In genomic region chr2:61022411-61022810, GRCm38 (mm10) we compare ENCODE assay signal across 24 mouse cellular contexts. TPM values are rescaled to one million over a fixed set of nuclear protein-coding genes. Genes with fewer than 3 reads are reported as not detected.
DNase-seq lines count a peak whose midpoint lies in the region; ATAC-seq lines count a peak whose summit lies in the region.
"Had no signal": no experiment of that assay in that cellular context is flagged by ENCODE, and none has a peak within 500 bp of the region (broad histone marks: within the 10 kb centered on the region; RNA-seq: fewer than 3 reads in every experiment).

No protein-coding gene starts in this region.

- no peak for ATAC-seq in forebrain, embryonic 14.5 days
- no peak for ATAC-seq in forebrain, embryonic 12.5 days (ENCODE audit: low FRiP score)
- ATAC-seq in hindbrain, embryonic 11.5 days (ENCODE audit: low FRiP score): no peak
- ATAC-seq: intestine, postnatal 0 days; Patski had no signal

- H3K4me3 ChIP-seq in forebrain, embryonic 14.5 days (ENCODE audit: low read depth, low read length): no peak overlapping the region
- no peak overlapping the region for H3K4me3 ChIP-seq in forebrain, embryonic 12.5 days (replicated peaks)
- no peak overlapping the region for H3K4me3 ChIP-seq in hindbrain, embryonic 11.5 days (ENCODE audit: low read depth, low read length)
- H3K4me3 ChIP-seq: embryonic facial prominence, embryonic 13.5 days; heart, embryonic 10.5 days; limb, embryonic 10.5 days; liver, embryonic 15.5 days; lung, embryonic 15.5 days; neural tube, embryonic 15.5 days had no signal

- H3K27me3 ChIP-seq in forebrain, embryonic 14.5 days (replicated peaks; ENCODE audit: control insufficient read depth, insufficient read depth, low read length): no peaks in the 10 kb centered on the region
- H3K27me3 ChIP-seq in forebrain, embryonic 12.5 days: no peaks in the 10 kb centered on the region
- H3K27me3 ChIP-seq in hindbrain, embryonic 11.5 days (ENCODE audit: control insufficient read depth, insufficient read depth, low read length): no peaks in the 10 kb centered on the region
- H3K27me3 ChIP-seq: embryonic facial prominence, embryonic 13.5 days; liver, embryonic 15.5 days; lung, embryonic 15.5 days; neural tube, embryonic 15.5 days; Patski had no signal

- no peak overlapping the region for H3K4me2 ChIP-seq in forebrain, embryonic 14.5 days (ENCODE audit: low read length)
- no peak overlapping the region for H3K4me2 ChIP-seq in forebrain, embryonic 12.5 days
- H3K4me2 ChIP-seq in hindbrain, embryonic 11.5 days (replicated peaks; ENCODE audit: low read depth, low read length): no peak overlapping the region
- H3K4me2 ChIP-seq: embryonic facial prominence, embryonic 13.5 days; liver, embryonic 15.5 days; lung, embryonic 15.5 days; neural tube, embryonic 15.5 days had no signal

- H3K27ac ChIP-seq in forebrain, embryonic 14.5 days (ENCODE audit: low read depth, low read length): no peak overlapping the region
- H3K27ac ChIP-seq in forebrain, embryonic 12.5 days: no peak overlapping the region
- no peak overlapping the region for H3K27ac ChIP-seq in hindbrain, embryonic 11.5 days (ENCODE audit: low read depth, low read length)
- H3K27ac ChIP-seq: embryonic facial prominence, embryonic 13.5 days; heart, embryonic 10.5 days; limb, embryonic 10.5 days; liver, embryonic 15.5 days; lung, embryonic 15.5 days; macrophage; neural tube, embryonic 15.5 days; stomach, postnatal 0 days had no signal

- DNase-seq in forebrain, embryonic 14.5 days (ENCODE audit: low spot score): peak; percentile 20
- peak; percentile 78 for DNase-seq in Muller cell, postnatal 12 days (ENCODE audit: inconsistent ontology term)
- DNase-seq in layer of hippocampus, adult 11-12 months (ENCODE audit: low spot score): peak; percentile 4
- peak; percentile 23 to 34 for DNase-seq in layer of hippocampus, postnatal 10 days (ENCODE audit: low spot score in 2 of 2)
- DNase-seq in thymus, postnatal 0 days (ENCODE audit: low spot score): no peak
- no peak for DNase-seq in hindbrain, embryonic 11.5 days (ENCODE audit: low spot score)
- no peak for DNase-seq in ovary, postnatal 36 days (ENCODE audit: low spot score)
- DNase-seq: cerebellum, adult 8-10 months; cerebellum, postnatal 36 days; embryo, embryonic 11 days; kidney, postnatal 4 days; liver; thymus, postnatal 14 days had no signal

- no peak overlapping the region for H3K9ac ChIP-seq in forebrain, embryonic 14.5 days (ENCODE audit: low read length)
- no peak overlapping the region for H3K9ac ChIP-seq in forebrain, embryonic 12.5 days
- no peak overlapping the region for H3K9ac ChIP-seq in hindbrain, embryonic 11.5 days (ENCODE audit: low read depth, low read length)
- H3K9ac ChIP-seq: embryonic facial prominence, embryonic 13.5 days; liver, embryonic 15.5 days; lung, embryonic 15.5 days; neural tube, embryonic 15.5 days had no signal

- H3K36me3 ChIP-seq in forebrain, embryonic 14.5 days (ENCODE audit: control insufficient read depth, insufficient read depth, low read length): no peaks in the 10 kb centered on the region
- no peaks in the 10 kb centered on the region for H3K36me3 ChIP-seq in forebrain, embryonic 12.5 days (replicated peaks)
- no peaks in the 10 kb centered on the region for H3K36me3 ChIP-seq in hindbrain, embryonic 11.5 days (ENCODE audit: control insufficient read depth, insufficient read depth, low read length)
- H3K36me3 ChIP-seq: embryonic facial prominence, embryonic 13.5 days; heart, embryonic 10.5 days; limb, embryonic 10.5 days; liver, embryonic 15.5 days; lung, embryonic 15.5 days; neural tube, embryonic 15.5 days had no signal

- no peaks in the 10 kb centered on the region for H3K9me3 ChIP-seq in forebrain, embryonic 14.5 days (replicated peaks; ENCODE audit: control insufficient read depth, low read length)
- no peaks in the 10 kb centered on the region for H3K9me3 ChIP-seq in forebrain, embryonic 12.5 days
- H3K9me3 ChIP-seq in hindbrain, embryonic 11.5 days (ENCODE audit: control insufficient read depth, low read length): no peaks in the 10 kb centered on the region
- H3K9me3 ChIP-seq: embryonic facial prominence, embryonic 13.5 days; heart, embryonic 10.5 days; limb, embryonic 10.5 days; liver, embryonic 15.5 days; lung, embryonic 15.5 days; neural tube, embryonic 15.5 days had no signal

- WGBS in forebrain, embryonic 14.5 days: 87% methylated on average over 5 of the region's 5 CpGs
- 93% methylated on average over 5 of the region's 5 CpGs for WGBS in forebrain, embryonic 12.5 days
- WGBS in hindbrain, embryonic 11.5 days: 95% methylated on average over 5 of the region's 5 CpGs

- H3K4me1 ChIP-seq in forebrain, embryonic 14.5 days (ENCODE audit: control insufficient read depth, insufficient read depth, low read length): no peaks in the 10 kb centered on the region
- no peaks in the 10 kb centered on the region for H3K4me1 ChIP-seq in forebrain, embryonic 12.5 days
- H3K4me1 ChIP-seq in hindbrain, embryonic 11.5 days (replicated peaks; ENCODE audit: control insufficient read depth, insufficient read depth, low read length): no peaks in the 10 kb centered on the region
- H3K4me1 ChIP-seq: embryonic facial prominence, embryonic 13.5 days; limb, embryonic 10.5 days; liver, embryonic 15.5 days; lung, embryonic 15.5 days; neural tube, embryonic 15.5 days had no signal

RNA-seq across cellular contexts. Expression of gene Rbms1, which starts 59.4 kb away (rescaled TPM):
- polyA plus RNA-seq in forebrain, embryonic 14.5 days (2014; fragmentation: Nextera tagmentation; extraction: Ambion mirVana): 20.0 and 21.6 TPM in 2 replicates
- polyA plus RNA-seq in forebrain, embryonic 12.5 days (2016; fragmentation: Nextera tagmentation; extraction: Ambion mirVana): 24.6 and 31.9 TPM in 2 replicates
- 10 to 100 TPM; 20.5 to 21.2 TPM for total RNA-seq in layer of hippocampus, postnatal 10 days (2021)
- 76.9 and 79.0 TPM in 2 replicates for polyA plus RNA-seq in thymus, postnatal 0 days (2015; fragmentation: Nextera tagmentation; extraction: Ambion mirVana)
- 66.7 and 78.6 TPM in 2 replicates for polyA plus RNA-seq in hindbrain, embryonic 11.5 days (2014; fragmentation: Nextera tagmentation; extraction: Ambion mirVana)

Comparison
In these comparisons a context has a peak if more than half of its experiments do, and no peak if none do; other contexts are left out.
1. DNase-seq: peak in forebrain, embryonic 14.5 days (single experiment), Muller cell, postnatal 12 days (single experiment), layer of hippocampus, adult 11-12 months (single experiment) and layer of hippocampus, postnatal 10 days (2 of 2); none in thymus, postnatal 0 days (single experiment), hindbrain, embryonic 11.5 days (single experiment) and ovary, postnatal 36 days (single experiment).